Mouse (Mus musculus): ENCODE measurements around the gene 1600014C10Rik.

The 1600014C10Rik gene

GRCm38 (mm10) chr7:38184418-38184745 lies 1.4 kb downstream of the 1600014C10Rik start:
- no peak for DNase-seq

GRCm38 (mm10) chr7:38184786-38185185 lies 1.8 kb downstream of the 1600014C10Rik start:
- no peak for DNase-seq

GRCm38 (mm10) chr7:38186861-38187260 lies 3.8 kb downstream of the 1600014C10Rik start:
- DNase-seq = no peak

GRCm38 (mm10) chr7:38187796-38188195 lies 4.8 kb downstream of the 1600014C10Rik start:
- peak in 1 of 2 experiments; percentile 20 for DNase-seq

GRCm38 (mm10) chr7:38188281-38189075 lies 5.5 kb downstream of the 1600014C10Rik start:
- DNase-seq = no peak

GRCm38 (mm10) chr7:38189136-38189982 lies 6.3 kb downstream of the 1600014C10Rik start:
- peak; percentile 42 to 47 for DNase-seq

GRCm38 (mm10) chr7:38190056-38190835 lies 7.2 kb downstream of the 1600014C10Rik start:
- DNase-seq = no peak

GRCm38 (mm10) chr7:38191146-38191545 lies 8.1 kb downstream of the 1600014C10Rik start:
- DNase-seq = no peak

- no peak for DNase-seq
Measured at GRCm38 (mm10) chr7:38191571-38191970, 8.6 kb downstream of the 1600014C10Rik start.

- DNase-seq = no peak
Measured at GRCm38 (mm10) chr7:38199907-38200605, 17.0 kb downstream of the 1600014C10Rik start.

GRCm38 (mm10) chr7:38200606-38201289 lies 17.7 kb downstream of the 1600014C10Rik start:
- peak; percentile 73 to 81 for DNase-seq

GRCm38 (mm10) chr7:38201290-38201658 lies 18.3 kb downstream of the 1600014C10Rik start:
- no peak for DNase-seq

- DNase-seq = no peak
Measured at GRCm38 (mm10) chr7:38204314-38204713, 21.3 kb downstream of the 1600014C10Rik start.

GRCm38 (mm10) chr7:38205801-38206200 lies 22.8 kb downstream of the 1600014C10Rik start:
- DNase-seq = no peak

- no peak for DNase-seq
Measured at GRCm38 (mm10) chr7:38206564-38206963, 23.5 kb downstream of the 1600014C10Rik start.

GRCm38 (mm10) chr7:38208969-38209368 lies 26.0 kb downstream of the 1600014C10Rik start:
- DNase-seq = no peak

GRCm38 (mm10) chr7:38209478-38210152 lies 26.6 kb downstream of the 1600014C10Rik start:
- DNase-seq = no peak

- no peak for DNase-seq
Measured at GRCm38 (mm10) chr7:38212651-38213062, 29.6 kb downstream of the 1600014C10Rik start.

GRCm38 (mm10) chr7:38214473-38215214 lies 31.6 kb downstream of the 1600014C10Rik start:
- DNase-seq = no peak

GRCm38 (mm10) chr7:38215281-38215680 lies 32.3 kb downstream of the 1600014C10Rik start:
- no peak for DNase-seq
